Mouse (Mus musculus) olfactory bulb, adult 2 months (tissue): ENCODE measurements around the gene Gsk3b. TPM values are rescaled to one million over a fixed set of nuclear protein-coding genes. Genes with fewer than 3 reads are reported as not detected.

Experiments
- H3K27ac ChIP-seq: fragments of 200-500 bp; 2 replicates; pipeline ENCODE4 v1.5.1; 2012; ENCODE audit warnings: low read depth, low read length; ENCODE audit not compliant: insufficient read depth
- H3K4me1 ChIP-seq: fragments of 200-500 bp; 2 replicates; pipeline ENCODE4 v1.6.1; 2012; ENCODE audit warnings: low read length; ENCODE audit not compliant: control insufficient read depth, insufficient read depth
- H3K4me3 ChIP-seq: fragments of 200-500 bp; 2 replicates; pipeline ENCODE4 v1.5.1; 2012; ENCODE audit warnings: mild to moderate bottlenecking, low read depth, low read length, moderate library complexity; ENCODE audit not compliant: insufficient read depth
- CTCF ChIP-seq: fragments of 200-500 bp; IDR thresholded peaks from 2 replicates; pipeline ENCODE4 v1.5.1; 2012; ENCODE audit warnings: low read depth, mild to moderate bottlenecking, low read length, moderate library complexity; ENCODE audit not compliant: insufficient read depth
- POLR2A ChIP-seq: fragments of 200-500 bp; IDR thresholded peaks from 2 replicates; pipeline ENCODE4 v1.6.1; 2012; ENCODE audit warnings: mild to moderate bottlenecking, low read depth, low read length, moderate library complexity; ENCODE audit not compliant: insufficient read depth
- WGBS: fragments of 180-500 bp; shearing (Covaris S2); methylation state at CpG from one replicate; pipeline ENCODE4 v1.1.7; 2018; 5-methylcytosine and 5-hydroxymethylcytosine counted together
- polyA plus RNA-seq: library from polyadenylated mRNA; stranded (reverse); fragments of >200 nt; gene quantifications from 2 replicates; pipeline ENCODE4 v1.2.4, GENCODE M21; 2012; ENCODE audit warnings: low replicate concordance; ENCODE audit not compliant: missing spikeins, insufficient read depth, insufficient read length

Gene Gsk3b
- polyA plus RNA-seq, 1 experiment, result 135 TPM

- WGBS, result 53% methylated on average over 3 of the region's 3 CpGs
- no peak overlapping the region for H3K4me3 ChIP-seq
- no peak for TF ChIP-seq CTCF
- TF ChIP-seq POLR2A, result no peak
- no peak overlapping the region for H3K27ac ChIP-seq
- H3K4me1 ChIP-seq, result peaks cover 13% of the 10 kb centered on the region
These were observed 73.2 kb downstream of the Gsk3b start for GRCm38 (mm10) chr16:38162019-38162418.

GRCm38 (mm10) chr16:38164811-38165591 is 76.2 kb downstream of the Gsk3b start:
- 94% methylated on average over 7 of the region's 7 CpGs for WGBS
- TF ChIP-seq POLR2A (no peak), CTCF (no peak)
- Histone ChIP-seq H3K4me3 (no peak overlapping the region), H3K27ac (no peak overlapping the region), H3K4me1 (no peaks in the 10 kb centered on the region)

GRCm38 (mm10) chr16:38168971-38169370 is 80.2 kb downstream of the Gsk3b start:
- WGBS, result 84% methylated on average over 5 of the region's 5 CpGs
- H3K4me1 ChIP-seq, result peaks cover 8% of the 10 kb centered on the region
- TF ChIP-seq POLR2A, result no peak
- no peak for TF ChIP-seq CTCF
- no peak overlapping the region for H3K4me3 ChIP-seq
- no peak overlapping the region for H3K27ac ChIP-seq

GRCm38 (mm10) chr16:38179150-38179549 is 90.3 kb downstream of the Gsk3b start:
- no peak overlapping the region for H3K4me3 ChIP-seq
- TF ChIP-seq POLR2A, result no peak
- TF ChIP-seq CTCF, result no peak
- 65% methylated on average over 4 of the region's 4 CpGs for WGBS
- no peak overlapping the region for H3K27ac ChIP-seq
- H3K4me1 ChIP-seq, result peaks cover 7% of the 10 kb centered on the region; the same call in 1 of the 2 replicates

- no peak overlapping the region for H3K4me3 ChIP-seq
- TF ChIP-seq CTCF (no peak), POLR2A (no peak)
- peaks cover 7% of the 10 kb centered on the region; the same call in 1 of the 2 replicates for H3K4me1 ChIP-seq
- 0 out of 2 replicates have a peak overlapping the region, but pooled peaks have one; percentile 54 for H3K27ac ChIP-seq
- WGBS, result 24% methylated on average over 8 of the region's 8 CpGs
These were observed 92.6 kb downstream of the Gsk3b start for GRCm38 (mm10) chr16:38181421-38181820.

- no peak overlapping the region for H3K27ac ChIP-seq
- WGBS, result 82% methylated on average over 8 of the region's 8 CpGs
- H3K4me1 ChIP-seq, result peaks cover 4% of the 10 kb centered on the region
- no peak overlapping the region for H3K4me3 ChIP-seq
- TF ChIP-seq POLR2A, result no peak
- TF ChIP-seq CTCF, result no peak
These were observed 96.0 kb downstream of the Gsk3b start for GRCm38 (mm10) chr16:38184657-38185269.

- no peak overlapping the region for H3K4me3 ChIP-seq
- 70% methylated on average over 4 of the region's 4 CpGs for whole genome bisulfite sequencing
- TF ChIP-seq POLR2A, result no peak
- no peak for TF ChIP-seq CTCF
These were observed 101.2 kb downstream of the Gsk3b start for GRCm38 (mm10) chr16:38189952-38190351.

GRCm38 (mm10) chr16:38190531-38190930 is 101.7 kb downstream of the Gsk3b start:
- no peak for TF ChIP-seq POLR2A
- no peak for TF ChIP-seq CTCF
- Histone ChIP-seq H3K4me3 (no peak overlapping the region), H3K4me1 (peaks cover 10% of the 10 kb centered on the region), H3K27ac (no peak overlapping the region)
- WGBS, result 47% methylated on average over 3 of the region's 3 CpGs

More at GRCm38 (mm10) chr16:38189952-38190351, 101.2 kb downstream of the Gsk3b start:
- H3K27ac ChIP-seq, result no peak overlapping the region
- H3K4me1 ChIP-seq, result peaks cover 10% of the 10 kb centered on the region

GRCm38 (mm10) chr16:38191460-38191859 is 102.7 kb downstream of the Gsk3b start:
- whole genome bisulfite sequencing, result 67% methylated on average over 6 of the region's 6 CpGs
- Histone ChIP-seq H3K4me3 (no peak overlapping the region), H3K4me1 (peaks cover 11% of the 10 kb centered on the region), H3K27ac (no peak overlapping the region)
- TF ChIP-seq POLR2A (no peak), CTCF (no peak)

GRCm38 (mm10) chr16:38192640-38193039 is 103.8 kb downstream of the Gsk3b start:
- TF ChIP-seq POLR2A (no peak), CTCF (no peak)
- WGBS, result 37% methylated on average over 6 of the region's 6 CpGs
- peaks cover 12% of the 10 kb centered on the region for H3K4me1 ChIP-seq

More at GRCm38 (mm10) chr16:38192640-38193039, 103.8 kb downstream of the Gsk3b start:
- no peak overlapping the region for H3K4me3 ChIP-seq
- no peak overlapping the region for H3K27ac ChIP-seq
